Mouse (Mus musculus): ENCODE data around the gene Nubpl. TPM values are rescaled to one million over a fixed set of nuclear protein-coding genes. Genes with fewer than 3 reads are reported as not detected.
"Not testable (repeated sequence)": the region's sequence is repeated elsewhere in the genome, so short reads cannot be mapped to it uniquely, and the experiment has no call there.

The Nubpl gene
- 1 to 10 TPM; 5.1 to 5.4 TPM for total RNA-seq (2021)
- long read RNA-seq, experiment 1, partial matches to known transcripts: 0 of 1 reads
- long read RNA-seq, experiment 1, other reads (novel, unspliced or antisense): 0 of 1 reads
- long read RNA-seq, experiment 2, partial matches to known transcripts: 1 of 6 reads
- long read RNA-seq, experiment 2, other reads (novel, unspliced or antisense): 1 of 6 reads

GRCm38 (mm10) chr12:52097650-52098070, at the start of gene Nubpl:
Nubpl (plus strand) TSS chr12:52097737.
- peak; percentile 96 for DNase-seq (ENCODE audit: low spot score in 2 of 2)

GRCm38 (mm10) chr12:52049324-52049723, 48.2 kb upstream of the Nubpl start:
- no peak for DNase-seq (ENCODE audit: low spot score in 2 of 2)

DNA sequence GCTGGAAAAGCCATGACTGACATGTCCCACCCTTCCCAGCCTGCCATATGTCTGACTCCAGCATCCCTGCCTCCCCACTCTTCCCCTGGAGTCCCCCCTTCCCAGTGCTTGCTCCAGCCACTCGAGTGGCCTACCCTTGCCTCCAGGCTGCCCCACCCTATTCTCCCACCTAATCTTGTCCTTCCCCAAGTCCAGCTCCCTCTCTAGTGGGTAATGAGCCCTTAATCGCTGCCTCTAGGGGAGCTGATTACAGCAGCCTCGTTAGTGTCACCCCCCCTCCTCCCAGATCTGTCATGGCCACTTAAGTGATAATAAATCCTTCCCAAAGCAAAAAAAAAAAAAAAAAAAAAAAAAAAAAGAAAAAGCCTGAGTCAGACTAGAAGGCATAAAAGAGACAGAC, 18.2 kb upstream of the Nubpl start:
- not testable (repeated sequence) for DNase-seq (ENCODE audit: low spot score in 2 of 2)

DNA sequence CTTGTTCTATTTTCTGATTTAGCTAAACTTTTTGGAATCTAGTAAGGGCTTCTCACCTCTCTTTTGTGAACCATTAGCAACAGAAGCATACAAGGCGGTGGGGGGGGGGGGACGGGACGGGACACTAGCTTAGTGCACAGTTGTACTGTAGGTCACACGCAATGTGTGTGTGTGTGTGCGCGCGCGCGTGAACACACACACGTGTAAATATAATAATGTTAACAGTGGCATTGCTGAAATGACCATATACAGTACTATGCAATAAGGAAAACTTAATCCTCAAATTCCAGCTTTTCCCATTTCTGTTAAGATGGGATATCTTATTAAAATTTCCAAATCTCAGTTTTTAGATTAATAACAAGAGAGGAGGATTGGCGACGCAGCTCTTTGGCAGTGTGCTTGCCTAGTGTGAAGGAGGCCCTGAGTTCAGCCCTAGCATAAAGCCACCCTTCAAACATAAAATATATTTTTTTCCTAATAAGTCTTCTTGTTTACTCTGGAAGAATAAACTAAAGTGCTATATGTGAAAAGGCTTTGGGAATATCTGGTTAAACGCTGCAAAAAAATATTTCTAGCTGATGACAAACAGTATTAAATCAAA, 388 bp upstream of the Nubpl start:
- no peak for DNase-seq (ENCODE audit: low spot score in 2 of 2)

- no peak for DNase-seq (ENCODE audit: low spot score in 2 of 2)
Measured at GRCm38 (mm10) chr12:52120276-52120675, 22.7 kb downstream of the Nubpl start.

- no peak for DNase-seq (ENCODE audit: low spot score in 2 of 2)
Measured at GRCm38 (mm10) chr12:52126407-52126806, 28.9 kb downstream of the Nubpl start.

DNA sequence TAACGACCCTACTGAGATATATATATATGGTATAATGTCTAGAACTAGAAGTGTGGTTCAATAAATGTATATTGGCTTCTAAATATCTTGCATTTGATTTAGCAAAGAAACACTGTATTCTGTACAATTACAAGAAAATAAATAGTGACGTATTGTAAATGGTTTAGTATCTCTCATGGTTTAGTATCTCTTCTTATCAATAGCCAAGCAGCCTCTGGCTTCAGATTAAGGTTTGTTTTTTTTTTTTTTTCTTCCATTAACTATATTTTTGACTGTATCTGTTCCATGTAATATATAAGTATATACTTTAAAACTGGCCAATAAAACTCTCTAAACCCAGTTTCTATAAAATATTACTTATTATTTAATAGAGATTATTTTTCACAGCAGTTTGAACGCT, 31.5 kb downstream of the Nubpl start:
- DNase-seq (ENCODE audit: low spot score in 2 of 2): no peak

DNA sequence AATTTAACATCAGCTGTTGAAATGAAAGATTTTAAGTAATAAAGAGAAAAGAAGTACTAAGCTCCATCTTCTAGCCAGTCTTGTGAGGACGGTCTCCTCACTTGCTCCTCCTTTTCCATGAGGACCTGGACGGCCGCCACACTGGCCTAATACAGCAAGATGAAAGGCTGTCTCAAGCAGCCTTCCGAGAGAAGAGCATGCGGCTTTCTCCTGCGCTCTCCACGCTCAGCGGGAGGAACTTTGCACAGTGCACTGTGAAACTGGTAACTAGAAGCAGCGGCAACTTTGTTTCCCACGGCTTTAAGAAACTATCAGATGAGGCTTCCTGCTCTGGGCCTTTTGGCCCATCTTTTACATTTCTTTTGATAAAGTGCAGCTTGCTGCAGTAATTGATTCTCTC, 34.7 kb downstream of the Nubpl start:
- DNase-seq (ENCODE audit: low spot score in 2 of 2): no peak

GRCm38 (mm10) chr12:52138296-52138695, 40.8 kb downstream of the Nubpl start:
- DNase-seq (ENCODE audit: low spot score in 2 of 2): no peak

GRCm38 (mm10) chr12:52146639-52147038, 49.1 kb downstream of the Nubpl start:
- DNase-seq (ENCODE audit: low spot score in 2 of 2): no peak

GRCm38 (mm10) chr12:52149448-52149847, 51.9 kb downstream of the Nubpl start:
- no peak for DNase-seq (ENCODE audit: low spot score in 2 of 2)

DNA sequence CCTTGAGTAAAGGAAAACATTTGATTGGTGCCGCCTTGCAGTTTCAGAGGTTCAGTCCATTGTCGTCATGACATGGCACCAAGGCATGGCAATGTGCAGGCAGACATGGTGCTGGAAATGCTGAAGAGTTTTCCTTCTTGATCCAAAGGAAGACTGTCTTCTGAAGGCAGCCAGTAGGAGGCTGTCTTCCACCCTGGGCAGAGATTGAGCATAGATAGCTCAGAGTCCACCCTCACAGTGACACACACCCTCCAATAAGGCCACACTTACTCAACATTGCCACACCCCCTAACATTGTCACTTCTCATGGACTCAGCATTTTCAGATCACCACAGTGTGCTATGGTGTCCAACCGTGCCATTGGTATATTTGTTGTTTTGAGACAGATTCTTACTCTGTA, 54.5 kb downstream of the Nubpl start:
- DNase-seq (ENCODE audit: low spot score in 2 of 2): no peak

DNA sequence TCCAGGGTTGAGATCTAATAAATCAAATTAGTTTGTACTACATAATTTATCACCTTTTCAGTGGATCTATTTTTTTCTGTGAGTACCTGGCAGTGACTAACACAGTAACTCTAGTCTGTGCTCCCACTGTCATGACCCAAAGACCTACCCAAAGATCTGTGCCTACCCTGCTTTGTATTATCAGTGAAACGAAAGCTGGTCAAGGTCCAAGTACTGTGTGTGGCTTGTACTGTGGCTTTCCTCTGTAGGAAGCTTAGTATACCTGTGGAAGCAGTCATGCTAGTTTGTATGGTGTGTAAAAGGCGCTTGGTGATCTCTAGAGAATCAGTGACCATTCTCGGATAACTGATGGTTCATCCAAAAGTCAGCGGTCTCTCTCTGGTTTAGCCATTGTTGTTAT, 57.4 kb downstream of the Nubpl start:
- DNase-seq (ENCODE audit: low spot score in 2 of 2): no peak

GRCm38 (mm10) chr12:52164414-52164813, 66.9 kb downstream of the Nubpl start:
- DNase-seq (ENCODE audit: low spot score in 2 of 2): no peak

DNA sequence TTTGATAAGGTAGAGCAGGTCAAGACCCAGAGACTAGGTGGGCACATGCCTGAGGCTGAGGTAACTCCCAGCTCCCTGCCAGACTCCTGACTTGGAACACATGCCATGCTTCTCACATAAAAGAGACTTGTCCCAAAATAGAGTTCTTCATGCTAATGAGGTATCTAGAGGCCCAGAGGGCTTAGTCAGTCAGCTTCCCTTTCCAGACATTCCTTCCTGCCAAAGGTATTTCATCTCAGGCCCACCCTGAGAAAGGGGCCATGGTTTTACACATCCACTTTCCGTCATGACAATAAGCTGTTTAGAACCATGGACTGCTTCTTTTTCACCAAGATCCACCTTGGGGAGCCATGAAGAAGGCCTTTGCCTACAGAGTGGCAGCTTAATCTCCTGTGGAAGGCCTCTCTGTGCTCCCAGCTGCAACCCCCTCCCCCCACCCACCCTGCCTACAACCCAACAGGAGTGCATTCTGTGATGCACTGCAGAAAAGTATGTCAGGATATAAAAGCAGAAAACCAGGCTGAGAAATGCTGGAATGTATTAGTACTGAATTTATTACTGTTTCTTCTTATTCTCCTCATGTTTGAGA, 88.8 kb downstream of the Nubpl start:
- no peak for DNase-seq (ENCODE audit: low spot score in 2 of 2)

- DNase-seq (ENCODE audit: low spot score in 2 of 2): peak in 1 of 2 experiments; percentile 78
Measured at GRCm38 (mm10) chr12:52186963-52187590, 89.5 kb downstream of the Nubpl start.

DNA sequence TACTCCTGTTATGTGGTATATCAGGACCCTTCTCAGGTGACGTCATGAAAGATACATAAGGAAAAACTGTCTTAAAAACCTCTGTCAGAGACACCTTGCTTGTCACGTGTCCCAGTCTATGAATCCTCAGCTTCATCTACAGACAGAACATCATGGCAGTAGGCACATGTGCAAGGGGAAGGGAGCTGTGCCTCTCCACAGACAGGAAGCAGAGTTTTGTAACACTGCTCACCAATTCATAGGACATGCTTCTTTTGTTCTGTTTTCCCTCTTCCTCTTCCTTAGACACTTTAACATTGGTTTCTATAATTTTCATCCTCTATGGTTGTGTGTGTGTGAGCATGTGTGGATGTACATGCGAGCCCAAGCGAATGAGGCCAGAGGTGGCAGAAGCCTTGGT, 100.9 kb downstream of the Nubpl start:
- no peak for DNase-seq (ENCODE audit: low spot score in 2 of 2)

DNA sequence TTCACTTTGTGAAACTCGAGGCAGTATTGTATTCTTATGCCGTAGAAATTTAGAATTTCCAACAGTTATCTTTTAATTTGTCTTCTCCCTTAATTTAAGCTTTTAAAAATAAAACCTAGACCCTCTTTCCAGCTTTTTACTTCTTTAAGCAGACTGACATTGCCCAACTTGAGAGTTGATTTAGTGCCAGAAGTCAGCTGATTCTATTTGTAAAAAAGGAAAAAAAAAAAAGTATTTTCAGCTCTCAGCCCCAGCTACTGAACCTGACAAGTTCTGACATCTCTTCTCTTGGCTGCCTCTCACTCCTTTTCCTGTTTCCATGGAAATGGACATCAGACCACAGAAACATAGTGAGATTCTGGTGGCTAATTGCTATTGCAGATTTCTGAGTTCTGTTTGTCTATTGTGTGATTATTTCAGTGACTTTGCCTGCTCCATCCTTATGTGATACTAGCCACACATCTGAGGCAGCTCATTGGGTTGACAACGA, 111.6 kb downstream of the Nubpl start:
- peak in 1 of 2 experiments; percentile 18 for DNase-seq (ENCODE audit: low spot score in 2 of 2)

- DNase-seq (ENCODE audit: low spot score in 2 of 2): no peak
Measured at GRCm38 (mm10) chr12:52211144-52211543, 113.6 kb downstream of the Nubpl start.

- DNase-seq (ENCODE audit: low spot score in 2 of 2): no peak
Measured at GRCm38 (mm10) chr12:52214837-52215236, 117.3 kb downstream of the Nubpl start.

DNA sequence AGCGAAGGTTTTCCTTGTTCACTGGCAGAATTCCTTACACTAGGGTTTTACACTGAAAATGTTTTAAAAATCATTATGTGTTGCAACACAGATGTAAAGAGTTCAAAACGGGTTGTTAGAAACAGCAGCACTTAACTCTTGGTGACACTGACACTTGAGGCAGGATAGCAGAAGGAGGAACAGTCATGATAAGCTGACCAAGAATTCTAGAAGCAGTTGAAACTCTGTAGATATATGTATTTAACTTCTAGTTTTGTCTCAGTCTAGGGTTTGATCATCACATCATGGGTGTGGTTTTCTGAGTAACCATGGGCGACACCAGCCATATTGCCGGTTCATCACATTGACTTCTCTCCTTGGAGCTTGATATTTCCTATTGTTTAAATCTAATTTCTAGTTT, 127.4 kb downstream of the Nubpl start:
- DNase-seq (ENCODE audit: low spot score in 2 of 2): no peak

DNA sequence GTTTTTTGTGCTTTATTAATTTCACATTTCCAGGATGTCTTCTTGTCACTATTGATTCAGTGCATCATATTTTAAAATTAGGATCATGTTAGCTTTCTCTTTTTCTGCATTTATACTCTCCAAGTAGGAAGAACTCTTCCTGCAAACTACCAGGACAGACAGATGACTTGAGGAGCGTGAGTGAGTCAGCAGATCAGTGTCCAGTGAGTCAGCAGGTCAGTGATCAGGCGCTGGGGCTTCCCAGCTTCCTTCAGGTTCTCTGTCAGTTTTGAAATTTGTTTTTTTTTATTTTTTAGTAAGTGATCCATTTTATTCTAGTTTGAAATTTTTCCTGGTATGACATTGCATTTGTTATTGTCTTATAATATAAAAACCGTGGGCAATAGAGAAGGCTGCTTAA, 131.2 kb downstream of the Nubpl start:
- no peak for DNase-seq (ENCODE audit: low spot score in 2 of 2)
